In genomic region chr7:100928456-100928855, GRCm38 (mm10) we compare ENCODE assay signal across 8 mouse cellular contexts. TPM values are rescaled to one million over a fixed set of nuclear protein-coding genes. Genes with fewer than 3 reads are reported as not detected.
DNase-seq lines count a peak whose midpoint lies in the region; ATAC-seq lines count a peak whose summit lies in the region.

No protein-coding gene starts in this region.

- no peaks in the 10 kb centered on the region for H3K9me3 ChIP-seq in embryonic facial prominence, embryonic 10.5 days
- no peaks in the 10 kb centered on the region for H3K9me3 ChIP-seq in intestine, embryonic 16.5 days (ENCODE audit: control insufficient read depth, low read length)

- H3K9ac ChIP-seq in intestine, embryonic 16.5 days (ENCODE audit: low read depth, low read length): peak overlapping the region; percentile 89

- peaks cover 92% of the 10 kb centered on the region for H3K4me1 ChIP-seq in embryonic facial prominence, embryonic 10.5 days
- peaks cover 60% of the 10 kb centered on the region for H3K4me1 ChIP-seq in intestine, embryonic 16.5 days (ENCODE audit: control insufficient read depth, insufficient read depth, low read length)

- H3K4me3 ChIP-seq in embryonic facial prominence, embryonic 10.5 days: peak overlapping the region; percentile 91
- H3K4me3 ChIP-seq in intestine, embryonic 16.5 days (ENCODE audit: low read length): peak overlapping the region; percentile 74

- peak overlapping the region; percentile 87 for H3K4me2 ChIP-seq in intestine, embryonic 16.5 days (ENCODE audit: low read depth, low read length)

- H3K36me3 ChIP-seq in embryonic facial prominence, embryonic 10.5 days (replicated peaks): peaks cover 59% of the 10 kb centered on the region
- no peaks in the 10 kb centered on the region for H3K36me3 ChIP-seq in intestine, embryonic 16.5 days (ENCODE audit: control insufficient read depth, insufficient read depth, low read length)

- DNase-seq in adrenal gland, adult (ENCODE audit: inconsistent age in 2 of 2, low spot score in 1 of 2): peak; percentile 74 to 79
- DNase-seq in adrenal gland, postnatal 10 days: no peak
- no peak for DNase-seq in embryonic facial prominence, embryonic 10.5 days (ENCODE audit: low spot score)
- DNase-seq in lung, postnatal 36 days: peak; percentile 42
- DNase-seq in yolk sac, embryonic 10.5 days (ENCODE audit: low spot score): no peak
- no peak for DNase-seq in right cerebral cortex, postnatal 4 days
- no peak for DNase-seq in spleen, postnatal 10 days (ENCODE audit: low spot score in 2 of 2)

- no peak for ATAC-seq in intestine, embryonic 16.5 days

- H3K27ac ChIP-seq in embryonic facial prominence, embryonic 10.5 days (replicated peaks): 0 out of 2 replicates have a peak overlapping the region, but pooled peaks have one; percentile 0
- no peak overlapping the region for H3K27ac ChIP-seq in intestine, embryonic 16.5 days (ENCODE audit: low read length)

- whole genome bisulfite sequencing in embryonic facial prominence, embryonic 10.5 days: 55% methylated on average over 9 of the region's 9 CpGs
- WGBS in intestine, embryonic 16.5 days: 45% methylated on average over 9 of the region's 9 CpGs

- no peaks in the 10 kb centered on the region for H3K27me3 ChIP-seq in embryonic facial prominence, embryonic 10.5 days (replicated peaks; ENCODE audit: low read depth, poor library complexity, severe bottlenecking)
- no peaks in the 10 kb centered on the region for H3K27me3 ChIP-seq in intestine, embryonic 16.5 days (replicated peaks; ENCODE audit: control insufficient read depth, insufficient read depth, low read length)

RNA-seq across cellular contexts. Expression of gene Arhgef17, which starts 3.5 kb away (rescaled TPM):
- 10 to 100 TPM; 35.2 to 43.2 TPM for total RNA-seq in adrenal gland, postnatal 10 days (2021)
- 9.3 and 9.8 TPM in 2 replicates for polyA plus RNA-seq in embryonic facial prominence, embryonic 10.5 days (2016; fragmentation: Nextera tagmentation; extraction: Ambion mirVana)
- 4.1 and 4.6 TPM in 2 replicates for polyA plus RNA-seq in intestine, embryonic 16.5 days (2015; fragmentation: Nextera tagmentation; extraction: Ambion mirVana)

RNA-seq across cellular contexts. Expression of gene P2ry6, which starts 46.0 kb away (rescaled TPM):
- 1 to 10 TPM; 3.8 to 4.2 TPM for total RNA-seq in adrenal gland, postnatal 10 days (2021)
- polyA plus RNA-seq in embryonic facial prominence, embryonic 10.5 days (2016; fragmentation: Nextera tagmentation; extraction: Ambion mirVana): 1.8 and 3.0 TPM in 2 replicates
- polyA plus RNA-seq in intestine, embryonic 16.5 days (2015; fragmentation: Nextera tagmentation; extraction: Ambion mirVana): 9.0 and 9.8 TPM in 2 replicates

Comparison
In these comparisons a context has a peak if more than half of its experiments do, and no peak if none do; other contexts are left out.
1. DNase-seq: peak in adrenal gland, adult (2 of 2) and lung, postnatal 36 days (single experiment); none in adrenal gland, postnatal 10 days (single experiment), embryonic facial prominence, embryonic 10.5 days (single experiment), yolk sac, embryonic 10.5 days (single experiment), right cerebral cortex, postnatal 4 days (single experiment) and spleen, postnatal 10 days (0 of 2).